Mouse (Mus musculus): ENCODE data around the gene Atp1b1.

Gene Atp1b1

GRCm38 (mm10) chr1:164461726-164462125 is 3.6 kb upstream of the Atp1b1 start:
- DNase-seq, result peak; percentile 87

- DNase-seq, result no peak
These were observed 3.0 kb upstream of the Atp1b1 start for GRCm38 (mm10) chr1:164460921-164461697.

- DNase-seq, result no peak
These were observed 1.2 kb upstream of the Atp1b1 start for GRCm38 (mm10) chr1:164459127-164459905.

- no peak for DNase-seq
These were observed 481 bp upstream of the Atp1b1 start for GRCm38 (mm10) chr1:164458621-164459051.

- no peak for DNase-seq
These were observed 467 bp downstream of the Atp1b1 start for GRCm38 (mm10) chr1:164457531-164458244.

GRCm38 (mm10) chr1:164456731-164457130 is 1.4 kb downstream of the Atp1b1 start:
- DNase-seq, result peak; percentile 75

GRCm38 (mm10) chr1:164456065-164456464 is 2.1 kb downstream of the Atp1b1 start:
- peak; percentile 71 for DNase-seq

- DNase-seq, result peak; percentile 68
These were observed 2.5 kb downstream of the Atp1b1 start for GRCm38 (mm10) chr1:164455614-164456013.

- peak; percentile 78 for DNase-seq
These were observed 3.3 kb downstream of the Atp1b1 start for GRCm38 (mm10) chr1:164454747-164455400.

- DNase-seq, result no peak
These were observed 4.4 kb downstream of the Atp1b1 start for GRCm38 (mm10) chr1:164453739-164454138.

GRCm38 (mm10) chr1:164453146-164453545 is 5.0 kb downstream of the Atp1b1 start:
- no peak for DNase-seq

GRCm38 (mm10) chr1:164452580-164452979 is 5.6 kb downstream of the Atp1b1 start:
- no peak for DNase-seq

- DNase-seq, result no peak
These were observed 6.8 kb downstream of the Atp1b1 start for GRCm38 (mm10) chr1:164451346-164451745.

- DNase-seq, result no peak
These were observed 7.5 kb downstream of the Atp1b1 start for GRCm38 (mm10) chr1:164450644-164451043.

- no peak for DNase-seq
These were observed 7.9 kb downstream of the Atp1b1 start for GRCm38 (mm10) chr1:164450231-164450630.

GRCm38 (mm10) chr1:164449626-164450025 is 8.5 kb downstream of the Atp1b1 start:
- DNase-seq, result no peak

GRCm38 (mm10) chr1:164447521-164447920 is 10.6 kb downstream of the Atp1b1 start:
- no peak for DNase-seq

- no peak for DNase-seq
These were observed 11.6 kb downstream of the Atp1b1 start for GRCm38 (mm10) chr1:164446535-164446934.

- no peak for DNase-seq
These were observed 12.5 kb downstream of the Atp1b1 start for GRCm38 (mm10) chr1:164445620-164446162.

- DNase-seq, result no peak
These were observed 16.7 kb downstream of the Atp1b1 start for GRCm38 (mm10) chr1:164441408-164441974.

GRCm38 (mm10) chr1:164440708-164441407 is 17.3 kb downstream of the Atp1b1 start:
- no peak for DNase-seq

Data from cerebellum, adult 11-12 months (tissue).